Mouse (Mus musculus) hindbrain, embryonic 11.5 days (tissue): ENCODE results near the gene Dcaf12l2. TPM values are rescaled to one million over a fixed set of nuclear protein-coding genes. Genes with fewer than 3 reads are reported as not detected.

Source experiments
- ATAC-seq: fragments of 200-750 bp; cut with Nextera tagmentation; 2 replicates; pipeline ENCODE4 v1.8.0; 2017; ENCODE audit warnings: mild to moderate bottlenecking, moderate TSS enrichment, moderate library complexity; ENCODE audit not compliant: low FRiP score
- DNase-seq: peaks from one replicate; pipeline ENCODE4 v3.0.0-alpha.2; 2015; ENCODE audit warnings: low spot score
- H3K27ac ChIP-seq: fragments of 300-500 bp; sonication (generic); 2 replicates; pipeline ENCODE4 v1.5.1; 2014; ENCODE audit warnings: mild to moderate bottlenecking, low read depth, low read length
- H3K27me3 ChIP-seq: fragments of 300-500 bp; sonication (generic); 2 replicates; pipeline ENCODE4 v1.6.1; 2014; ENCODE audit warnings: mild to moderate bottlenecking, low read length, moderate library complexity, mixed read lengths; ENCODE audit not compliant: control insufficient read depth, insufficient read depth
- H3K36me3 ChIP-seq: fragments of 300-500 bp; sonication (generic); 2 replicates; pipeline ENCODE4 v1.6.1; 2014; ENCODE audit warnings: mild to moderate bottlenecking, low read length, moderate library complexity, mixed read lengths; ENCODE audit not compliant: control insufficient read depth, insufficient read depth
- H3K4me1 ChIP-seq: fragments of 300-500 bp; sonication (generic); replicated peaks from 2 replicates; pipeline ENCODE4 v1.6.1; 2014; ENCODE audit warnings: low read length, mixed read lengths; ENCODE audit not compliant: control insufficient read depth, insufficient read depth
- H3K4me2 ChIP-seq: fragments of 300-500 bp; sonication (generic); replicated peaks from 2 replicates; pipeline ENCODE4 v1.6.1; 2014; ENCODE audit warnings: mild to moderate bottlenecking, low read depth, low read length
- H3K4me3 ChIP-seq: fragments of 300-500 bp; sonication (generic); 2 replicates; pipeline ENCODE4 v1.5.1; 2014; ENCODE audit warnings: low read depth, low read length
- H3K9ac ChIP-seq: fragments of 300-500 bp; sonication (generic); 2 replicates; pipeline ENCODE4 v1.6.1; 2014; ENCODE audit warnings: low read depth, low read length
- H3K9me3 ChIP-seq: fragments of 300-500 bp; sonication (generic); 2 replicates; pipeline ENCODE4 v1.6.1; 2016; ENCODE audit warnings: low read length; ENCODE audit not compliant: control insufficient read depth
- WGBS: fragments of 180-500 bp; shearing (Covaris S2); extraction: QIAGEN DNeasy Blood & Tissue Kit; methylation state at CpG from one replicate; pipeline ENCODE4 v1.1.7; 2014; 5-methylcytosine and 5-hydroxymethylcytosine counted together
- polyA plus RNA-seq: library from polyadenylated mRNA; unstranded; fragments of >200 nt; fragmentation: Nextera tagmentation; extraction: Ambion mirVana; gene quantifications from 2 replicates; pipeline ENCODE4 v1.2.1, GENCODE M21; 2014

Gene Dcaf12l2
- polyA plus RNA-seq, result 1.2 and 1.5 TPM in 2 replicates

GRCm38 (mm10) chrX:44367646-44368521 is at the start of gene Dcaf12l2:
Gene Dcaf12l2, minus strand, starts transcription at chrX:44368342.
- 20% methylated on average over 47 of the region's 57 CpGs for WGBS
- Histone ChIP-seq H3K4me1 (no peaks in the 10 kb centered on the region), H3K4me3 (peak within 1 kb of the TSS; percentile 45), H3K4me2 (peak within 1 kb of the TSS; percentile 71), H3K9ac (peak within 1 kb of the TSS; percentile 47), H3K9me3 (no peaks in the 10 kb centered on the region), H3K36me3 (no peaks in the 10 kb centered on the region), H3K27ac (no peak within 1 kb of the TSS), H3K27me3 (no peaks in the 10 kb centered on the region)
- DNase-seq (peak; percentile 31), ATAC-seq (peak; percentile 80)

DNA sequence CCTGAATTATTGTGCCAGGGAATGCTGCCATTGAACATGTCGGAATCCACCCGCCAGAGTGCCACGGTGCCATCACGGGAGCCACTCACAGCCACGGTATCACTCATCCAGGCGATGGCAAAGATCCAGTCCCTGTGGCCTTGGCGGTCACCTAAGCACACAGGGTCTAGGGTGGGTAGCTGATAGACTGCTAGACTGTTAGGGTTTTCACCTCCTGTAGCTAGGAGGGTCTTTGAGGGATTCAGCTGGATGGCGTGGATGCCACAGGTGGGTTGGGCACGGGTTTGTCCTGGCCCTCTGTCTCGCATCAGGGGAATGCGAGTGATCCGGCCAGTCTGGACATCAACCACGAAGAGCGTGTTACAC is 879 bp downstream of the Dcaf12l2 start:
- no peaks in the 10 kb centered on the region for H3K9me3 ChIP-seq
- no peaks in the 10 kb centered on the region for H3K4me1 ChIP-seq
- no peak overlapping the region; the same call in 1 of the 2 replicates for H3K9ac ChIP-seq
- no peaks in the 10 kb centered on the region for H3K27me3 ChIP-seq
- H3K36me3 ChIP-seq, result no peaks in the 10 kb centered on the region
- peak overlapping the region; percentile 45 for H3K4me3 ChIP-seq
- ATAC-seq (no peak), DNase-seq (no peak)
- peak overlapping the region; percentile 71 for H3K4me2 ChIP-seq
- H3K27ac ChIP-seq, result no peak overlapping the region
- 77% methylated on average over 14 of the region's 14 CpGs for WGBS
